Mouse (Mus musculus): ENCODE measurements around the gene Gucd1.
"Not testable (repeated sequence)": the region's sequence is repeated elsewhere in the genome, so short reads cannot be mapped to it uniquely, and the experiment has no call there.

Gene Gucd1

DNA sequence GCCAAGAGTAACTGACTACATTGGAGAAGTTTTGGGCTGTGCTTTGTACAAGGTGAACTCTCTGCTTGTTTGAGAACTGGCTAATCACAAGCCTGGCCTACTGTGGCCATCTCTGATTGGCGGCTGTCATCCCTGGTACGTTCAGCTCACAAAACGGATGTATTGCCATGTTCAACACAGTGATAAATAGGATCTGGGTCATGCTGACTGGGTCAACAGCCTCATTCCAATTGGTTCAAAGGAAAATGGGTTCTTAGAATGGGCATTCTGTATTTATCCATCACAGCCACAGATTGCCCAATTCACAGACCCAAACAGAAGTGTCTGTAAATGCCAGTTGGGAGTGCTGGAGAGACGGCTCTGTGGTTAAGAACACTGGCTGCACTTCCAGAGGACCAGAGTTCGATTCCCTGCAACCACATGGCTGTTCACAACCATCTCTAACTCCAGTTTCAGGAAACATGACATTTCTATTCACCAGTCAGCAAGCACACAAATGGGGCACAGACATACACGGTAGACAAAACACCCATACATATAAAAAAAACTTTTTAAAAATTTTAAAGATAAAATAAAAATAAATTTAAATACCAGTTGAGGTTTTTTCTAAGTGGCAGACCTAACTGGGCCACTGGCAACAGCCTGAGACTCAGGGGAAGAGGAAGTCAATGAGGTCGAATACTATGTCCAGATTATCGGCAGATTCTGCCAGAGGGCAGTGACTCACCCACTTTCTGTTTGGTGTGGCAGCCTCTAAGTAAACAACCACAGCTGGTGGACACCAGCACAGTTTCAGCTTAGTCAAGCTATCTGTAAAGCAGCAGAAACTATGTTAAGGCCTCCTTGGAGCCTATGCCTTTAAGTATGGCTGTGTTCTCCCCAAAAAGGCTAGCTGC, 13.3 kb downstream of the Gucd1 start:
- DNase-seq (ENCODE audit: inconsistent age in 2 of 2, low spot score in 1 of 2), result peak in 1 of 2 experiments; percentile 74

DNA sequence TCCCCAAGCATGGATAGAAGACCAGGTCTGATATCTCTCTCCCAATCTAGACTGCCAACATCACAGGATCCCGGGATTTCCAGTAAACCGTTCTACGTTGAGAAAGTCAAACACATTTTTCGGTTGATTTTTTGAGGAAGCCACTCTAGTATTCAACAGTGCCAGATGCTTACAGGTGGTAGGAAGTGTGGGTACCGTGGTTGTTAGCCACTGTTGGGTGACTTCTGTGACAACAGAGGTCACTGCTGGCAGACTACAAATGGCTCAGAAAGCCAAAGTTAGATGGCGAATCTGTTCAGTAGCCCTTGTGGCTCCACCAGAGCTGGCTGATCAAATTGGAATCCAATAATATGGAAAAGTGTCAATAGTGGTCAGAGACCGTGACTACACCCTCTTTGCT, 14.1 kb downstream of the Gucd1 start:
- DNase-seq (ENCODE audit: inconsistent age in 2 of 2, low spot score in 1 of 2), result no peak

DNA sequence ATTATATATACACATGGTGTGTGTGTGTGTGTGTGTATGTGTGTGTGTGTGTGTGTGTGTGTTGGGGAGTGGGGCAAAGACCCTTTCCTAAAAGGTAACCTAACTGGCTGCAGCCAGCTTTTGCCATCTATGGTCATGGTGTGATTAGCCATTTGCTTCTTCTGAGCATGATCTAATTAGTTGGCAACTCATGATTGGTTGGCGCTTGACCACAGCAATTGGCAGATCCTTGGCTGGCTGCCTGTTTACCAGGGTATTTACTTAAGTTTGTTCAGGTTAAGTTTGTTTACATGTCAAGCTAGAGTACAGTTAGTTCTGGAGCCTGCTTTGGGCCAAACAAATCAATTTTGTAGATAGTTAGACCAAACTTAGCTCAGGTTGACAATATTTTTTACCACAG, 16.1 kb downstream of the Gucd1 start:
- no peak for DNase-seq (ENCODE audit: inconsistent age in 2 of 2, low spot score in 1 of 2)

DNA sequence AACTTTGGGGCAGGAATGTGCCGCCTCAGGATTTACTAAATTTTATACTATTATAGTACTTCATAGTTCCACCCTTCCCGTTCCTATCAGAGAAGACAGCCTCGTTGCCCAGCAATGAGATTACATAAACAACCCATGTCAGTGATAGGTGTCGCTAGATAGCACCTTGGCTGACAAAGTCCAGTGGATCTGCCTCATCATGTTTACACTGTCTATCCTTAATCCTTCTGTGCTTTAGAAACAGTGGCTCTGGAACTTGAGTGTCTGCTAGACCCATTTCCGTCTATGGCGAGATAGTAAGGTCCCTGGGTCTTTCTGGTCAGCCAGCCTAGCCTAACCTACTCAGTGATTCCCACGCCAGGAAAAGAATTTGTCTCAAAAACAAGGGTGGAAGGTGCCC, 17.4 kb downstream of the Gucd1 start:
- DNase-seq (ENCODE audit: inconsistent age in 2 of 2, low spot score in 1 of 2), result no peak

DNA sequence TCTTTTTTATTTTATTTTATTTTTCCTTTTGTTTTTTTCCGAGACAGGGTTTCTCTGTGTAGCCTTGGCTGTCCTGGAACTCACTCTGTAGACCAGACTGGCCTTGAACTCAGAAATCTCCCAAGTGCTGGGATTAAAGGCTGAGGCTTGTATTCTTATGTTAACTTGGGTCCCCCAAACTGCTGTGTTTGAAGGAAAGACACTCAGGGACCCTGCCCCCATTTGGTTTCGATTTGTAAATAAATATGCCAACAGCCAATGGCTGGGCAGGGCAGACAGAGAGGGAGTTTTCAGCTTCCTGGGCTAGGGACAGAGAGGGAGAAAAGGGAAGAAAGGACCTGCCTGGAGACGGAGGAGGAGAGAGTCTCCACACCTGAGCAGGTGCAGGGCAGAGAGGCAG, 18.0 kb downstream of the Gucd1 start:
- no peak for DNase-seq (ENCODE audit: inconsistent age in 2 of 2, low spot score in 1 of 2)

DNA sequence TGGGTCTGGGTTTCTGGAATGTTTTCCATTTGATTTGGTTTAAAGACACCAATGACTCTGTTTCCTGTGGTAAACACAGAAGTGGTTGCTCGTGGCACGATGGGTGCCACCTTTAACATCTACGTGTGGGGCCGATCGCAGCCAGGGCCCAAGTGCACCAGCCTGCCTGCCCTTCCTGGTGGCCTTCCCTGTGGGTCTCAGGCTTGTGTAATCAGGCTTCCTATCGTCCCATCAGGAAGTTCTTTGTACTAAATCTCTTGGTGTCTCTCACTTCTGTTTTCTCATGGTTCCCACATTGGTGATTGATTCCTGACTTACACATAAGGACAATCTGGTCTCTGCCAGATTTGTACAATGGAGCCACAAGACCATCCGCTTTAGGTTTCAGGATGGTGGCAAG, 18.6 kb downstream of the Gucd1 start:
- DNase-seq (ENCODE audit: inconsistent age in 2 of 2, low spot score in 1 of 2), result not testable (repeated sequence)

DNA sequence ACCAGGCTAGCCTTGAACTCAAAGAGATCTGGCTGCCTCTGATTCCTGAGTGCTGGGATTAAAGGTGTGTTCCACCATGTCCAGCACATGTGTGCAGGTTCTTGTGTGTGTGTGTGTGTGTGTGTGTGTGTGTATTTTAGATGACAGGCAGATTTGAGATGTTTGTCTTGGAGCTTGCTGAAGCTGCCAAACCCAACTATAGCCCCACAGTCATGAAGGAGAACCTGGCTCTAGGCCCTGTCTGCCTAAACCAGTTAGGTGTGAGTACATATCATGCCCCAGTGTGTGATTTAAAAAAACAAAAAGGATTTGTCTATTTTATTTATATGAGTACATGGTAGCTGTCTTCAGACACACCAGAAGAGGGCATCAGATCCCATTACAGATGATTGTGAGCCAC, 21.9 kb downstream of the Gucd1 start:
- no peak for DNase-seq (ENCODE audit: inconsistent age in 2 of 2, low spot score in 1 of 2)

DNA sequence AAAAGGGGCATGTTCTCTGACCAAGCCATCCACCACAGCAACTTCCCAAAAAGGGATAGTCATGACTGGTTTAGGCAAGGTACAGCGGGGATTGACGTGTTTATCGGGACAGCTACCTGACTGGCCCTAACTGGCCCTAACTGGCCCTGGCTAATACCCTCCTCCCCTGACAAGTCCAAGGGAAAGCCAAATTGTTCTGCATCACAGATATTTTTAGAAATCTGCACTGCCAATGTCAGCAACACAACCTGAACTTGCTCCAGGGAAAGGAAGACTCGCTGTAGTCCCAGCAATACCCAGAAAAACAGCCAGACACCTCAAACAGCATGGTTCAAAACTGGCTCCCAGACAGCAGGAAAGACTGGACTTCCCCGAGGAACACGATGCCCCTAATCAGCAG, 22.5 kb downstream of the Gucd1 start:
- DNase-seq (ENCODE audit: inconsistent age in 2 of 2, low spot score in 1 of 2), result no peak

DNA sequence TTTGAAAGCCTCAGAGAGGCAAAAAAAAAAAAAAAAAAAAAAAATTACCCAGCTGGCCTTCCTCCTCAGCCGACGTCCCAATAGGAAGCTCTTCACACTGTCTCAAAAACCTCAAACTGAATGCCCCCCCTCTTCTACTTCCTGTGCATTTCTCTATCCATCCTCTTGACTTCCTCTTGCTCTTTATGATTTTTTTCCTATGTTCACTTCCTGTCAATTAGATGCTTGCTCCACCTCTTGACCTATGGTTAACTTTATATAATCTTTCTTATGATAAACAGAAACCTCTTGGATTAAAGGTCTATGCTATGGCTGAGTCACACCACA, 25.9 kb downstream of the Gucd1 start:
- DNase-seq (ENCODE audit: inconsistent age in 2 of 2, low spot score in 1 of 2), result no peak

DNA sequence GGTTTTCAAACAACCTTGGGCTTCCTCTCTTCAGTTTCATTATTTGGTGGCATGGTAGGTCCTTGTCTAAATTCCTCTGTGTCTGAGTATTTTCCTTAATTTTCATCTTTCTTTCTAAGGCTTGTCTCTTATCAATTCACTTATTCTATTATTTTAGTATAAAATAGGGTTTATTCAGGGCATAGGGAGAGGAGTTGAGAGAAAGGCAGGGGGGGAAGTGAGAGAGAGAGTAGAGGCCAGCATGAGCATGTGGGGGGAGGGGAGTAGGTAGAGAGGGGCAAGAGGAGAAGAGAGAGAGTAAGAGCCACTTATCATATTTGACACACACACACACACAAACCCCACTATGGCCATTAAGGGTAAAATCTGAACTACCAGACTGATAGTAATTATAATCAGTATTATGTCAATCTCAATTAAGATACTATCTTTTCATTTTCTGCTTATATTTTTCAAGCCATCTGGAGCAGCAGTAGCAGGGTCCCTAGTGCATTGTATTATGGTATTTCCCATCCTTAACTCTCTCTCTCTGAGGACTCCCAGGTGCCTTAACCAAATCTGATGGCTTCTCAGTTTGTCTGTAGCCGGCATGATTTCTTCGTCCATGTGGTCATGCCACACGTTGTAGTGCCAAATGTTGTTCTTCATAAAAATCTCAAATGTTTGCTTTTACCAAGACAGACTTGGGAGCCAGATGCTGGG, 26.4 kb downstream of the Gucd1 start:
- DNase-seq (ENCODE audit: inconsistent age in 2 of 2, low spot score in 1 of 2), result no peak

DNA sequence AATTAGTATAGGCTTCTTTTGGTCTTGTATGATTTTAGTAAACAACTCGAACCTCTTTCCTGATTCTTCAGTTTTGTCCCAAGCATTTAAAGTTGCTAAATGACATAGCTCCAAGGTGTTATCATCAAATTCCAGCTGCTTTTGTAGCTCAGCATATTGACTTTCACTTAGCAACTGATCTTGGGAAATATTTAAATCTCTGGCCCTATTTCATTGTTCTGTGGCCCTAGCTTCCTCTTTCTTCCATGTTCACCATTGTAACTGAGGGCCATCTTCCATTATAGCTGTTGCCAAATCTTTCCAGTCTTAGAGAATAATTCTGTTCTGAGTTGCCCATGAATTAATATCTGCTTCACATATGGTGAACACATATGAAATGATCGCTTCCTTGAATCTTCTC, 27.0 kb downstream of the Gucd1 start:
- DNase-seq (ENCODE audit: inconsistent age in 2 of 2, low spot score in 1 of 2), result no peak

DNA sequence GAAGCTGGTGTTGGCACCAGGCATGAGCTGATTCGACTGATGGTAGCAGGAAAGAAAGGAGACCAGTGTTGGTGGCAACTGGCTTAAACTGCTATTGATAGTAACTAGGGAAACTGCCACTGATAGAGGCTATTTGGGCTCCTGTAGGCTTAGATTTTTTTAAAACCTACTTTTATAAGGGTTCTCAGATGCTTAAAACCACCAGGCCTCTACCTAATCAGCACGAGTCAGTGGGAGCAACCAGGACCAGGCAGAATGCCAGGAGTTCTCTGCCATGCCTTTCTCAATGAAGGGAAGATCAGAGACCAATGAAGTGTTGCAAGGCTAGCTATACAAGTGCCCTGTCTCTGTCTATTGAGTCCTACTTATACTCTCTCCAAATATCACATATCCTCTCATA, 28.2 kb downstream of the Gucd1 start:
- DNase-seq (ENCODE audit: inconsistent age in 2 of 2, low spot score in 1 of 2), result no peak

DNA sequence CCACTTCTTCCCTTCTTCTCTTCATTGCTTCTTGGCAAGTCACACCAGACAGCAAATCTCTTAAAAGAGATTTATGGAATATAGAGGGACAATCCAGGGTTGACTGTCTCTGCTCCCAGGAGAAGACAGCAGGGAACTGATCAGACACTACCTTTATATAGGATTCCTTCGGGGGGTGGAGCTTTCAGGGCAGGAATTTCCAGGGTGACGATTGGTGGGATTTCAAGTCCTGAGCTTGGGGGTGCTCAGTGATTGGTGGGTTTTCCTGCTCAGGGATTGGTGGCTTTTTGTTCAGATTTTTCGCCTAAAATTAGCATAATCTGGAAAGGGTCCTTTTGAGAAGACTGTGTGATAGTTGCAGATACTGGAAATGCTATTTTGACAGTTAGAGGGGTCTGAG, 30.6 kb downstream of the Gucd1 start:
- no peak for DNase-seq (ENCODE audit: inconsistent age in 2 of 2, low spot score in 1 of 2)

DNA sequence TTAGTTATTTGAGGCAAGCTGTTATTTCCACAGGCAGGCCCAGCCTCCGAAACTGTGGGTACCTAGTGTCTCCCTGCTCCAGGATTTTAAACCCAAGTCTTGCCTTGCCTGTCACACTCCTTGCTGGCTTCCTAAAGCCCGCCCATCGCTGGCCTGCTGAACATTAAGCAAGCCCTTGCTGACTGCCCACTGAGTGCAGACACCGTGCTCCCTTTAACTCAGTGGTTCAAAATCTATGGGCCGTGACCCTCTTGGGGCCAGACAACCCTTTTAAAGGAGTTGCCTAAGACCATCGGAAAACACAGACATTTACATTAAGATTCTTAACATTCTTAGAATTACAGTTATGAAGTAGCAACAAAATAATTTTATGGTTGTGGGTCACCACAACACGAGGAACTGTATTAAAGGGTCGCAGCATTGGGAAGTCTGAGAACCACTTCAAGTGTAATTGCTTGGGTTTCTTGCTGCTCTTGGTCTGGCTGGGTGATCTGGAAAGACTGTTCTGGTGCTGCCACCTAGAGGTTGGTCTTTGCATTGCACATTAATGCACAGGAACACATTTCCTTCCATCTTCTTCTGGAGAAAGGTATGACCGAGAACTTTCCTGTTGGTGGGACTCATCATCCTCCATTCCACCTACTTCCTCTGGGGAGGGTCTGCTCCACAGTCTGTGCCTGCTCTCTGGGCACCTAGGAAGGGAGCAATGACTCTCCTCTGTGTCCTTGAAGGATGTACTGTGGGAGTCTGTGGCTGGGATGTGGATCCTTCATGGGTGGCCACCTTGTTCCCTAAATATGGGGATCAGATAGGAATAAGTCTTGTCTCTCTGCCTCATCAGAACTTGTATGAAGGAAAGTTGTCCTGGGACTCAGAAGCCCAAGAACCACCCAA, 31.4 kb downstream of the Gucd1 start:
- DNase-seq (ENCODE audit: inconsistent age in 2 of 2, low spot score in 1 of 2), result peak; percentile 68 to 91

DNA sequence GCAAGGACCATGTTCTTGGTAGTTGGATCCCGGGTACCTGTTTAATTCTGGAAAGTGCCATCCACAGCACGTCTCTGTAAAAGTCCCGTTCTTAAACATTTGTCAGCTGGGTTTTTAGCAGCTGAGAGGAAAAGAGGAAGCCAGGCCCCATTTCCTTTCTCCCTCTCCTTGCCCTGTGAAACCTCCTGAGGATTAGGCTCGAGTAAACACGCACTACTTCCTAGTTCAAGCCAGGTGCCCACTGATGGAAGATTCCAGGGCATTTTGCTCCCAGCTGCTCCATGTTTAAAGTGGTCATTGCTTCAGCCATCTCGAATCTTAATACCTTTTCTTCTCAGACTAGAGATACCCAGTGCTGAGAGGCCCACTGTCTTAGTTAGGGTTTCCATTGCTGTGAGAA, 33.0 kb downstream of the Gucd1 start:
- DNase-seq (ENCODE audit: inconsistent age in 2 of 2, low spot score in 1 of 2), result no peak

DNA sequence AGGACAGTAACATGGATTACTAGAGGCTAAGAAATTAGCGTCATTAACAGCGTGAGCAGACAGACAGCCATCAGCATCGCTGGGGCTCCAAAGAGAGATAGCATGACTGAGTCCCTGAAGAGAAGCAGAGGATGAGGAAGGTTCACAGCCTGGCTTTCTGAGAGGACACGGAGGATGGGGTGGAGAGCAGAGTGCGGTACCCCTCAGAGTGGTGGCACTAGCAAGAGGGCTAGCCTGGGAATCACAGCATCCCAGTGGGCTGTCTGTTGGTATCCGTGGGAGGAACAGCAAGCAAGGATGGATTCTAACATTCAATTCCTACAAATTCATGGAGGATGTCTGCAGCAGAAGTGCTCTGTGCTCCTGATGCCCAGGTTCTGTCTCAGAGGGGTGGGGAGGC, 33.7 kb downstream of the Gucd1 start:
- DNase-seq (ENCODE audit: inconsistent age in 2 of 2, low spot score in 1 of 2), result no peak

DNA sequence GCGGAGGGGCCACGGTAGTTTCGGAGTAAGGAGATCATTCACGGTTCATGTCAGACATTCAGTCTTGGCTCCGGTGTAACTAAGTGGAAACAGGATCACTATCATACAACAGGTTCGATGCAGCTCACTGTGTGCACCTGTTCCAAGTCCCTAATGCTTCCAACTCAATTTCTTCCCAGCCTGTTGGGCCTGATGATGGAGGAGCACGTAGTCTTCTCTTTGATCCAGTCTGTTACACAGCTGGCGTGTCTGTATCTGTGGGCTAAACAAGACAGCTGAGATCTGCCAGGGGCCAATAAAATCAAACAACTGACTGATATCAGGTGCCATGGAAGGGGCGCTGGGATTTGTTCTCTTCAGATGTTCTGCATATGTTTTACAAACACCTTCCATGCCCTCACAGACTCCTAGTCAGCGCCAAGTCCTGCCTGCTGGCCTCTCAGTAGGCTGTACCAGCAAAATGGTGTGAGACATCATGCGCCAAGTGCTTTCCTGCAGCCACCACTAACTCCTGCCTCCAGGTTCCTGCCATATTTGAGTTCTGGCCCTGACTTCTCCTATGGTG, 34.8 kb downstream of the Gucd1 start:
- DNase-seq (ENCODE audit: inconsistent age in 2 of 2, low spot score in 1 of 2), result no peak

DNA sequence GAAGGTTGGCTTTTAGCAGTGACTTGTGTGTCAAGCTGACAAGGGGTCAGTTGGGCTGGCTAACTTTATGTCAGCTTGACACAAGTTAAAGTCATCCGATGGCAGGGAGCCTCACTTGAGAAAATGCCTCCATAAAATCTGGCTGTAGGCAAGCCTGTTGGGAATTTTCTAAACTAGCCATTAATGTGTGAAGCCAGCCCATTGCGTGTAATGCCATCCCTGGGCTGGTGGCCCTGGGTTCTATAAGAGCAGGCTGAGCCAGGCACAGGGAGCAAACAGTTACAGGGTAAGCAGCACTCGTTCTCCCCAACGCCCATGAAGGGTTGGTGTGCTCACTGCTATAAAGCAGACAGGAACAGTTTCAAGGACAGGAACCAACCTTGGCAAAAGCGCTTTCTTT, 35.5 kb downstream of the Gucd1 start:
- DNase-seq (ENCODE audit: inconsistent age in 2 of 2, low spot score in 1 of 2), result no peak

DNA sequence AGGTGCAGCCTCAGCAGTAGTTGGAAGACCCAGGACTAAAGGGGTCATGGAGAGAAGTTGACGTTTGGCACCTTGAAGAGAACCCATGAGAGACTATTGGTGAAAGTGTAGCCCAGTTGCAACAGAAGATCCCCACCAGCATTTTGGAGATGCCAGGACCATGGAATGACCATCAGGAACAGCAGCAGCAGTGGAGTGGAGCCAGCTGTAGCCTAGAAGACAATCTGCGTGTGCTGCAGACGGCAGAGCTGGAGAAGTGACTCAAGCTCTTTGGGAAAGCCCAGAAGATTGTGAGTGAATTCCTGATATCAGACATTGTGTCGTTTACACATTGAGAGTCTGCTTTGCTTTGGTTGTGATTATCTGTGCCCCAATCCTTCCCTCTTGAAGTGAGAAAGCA, 36.1 kb downstream of the Gucd1 start:
- DNase-seq (ENCODE audit: inconsistent age in 2 of 2, low spot score in 1 of 2), result no peak

DNA sequence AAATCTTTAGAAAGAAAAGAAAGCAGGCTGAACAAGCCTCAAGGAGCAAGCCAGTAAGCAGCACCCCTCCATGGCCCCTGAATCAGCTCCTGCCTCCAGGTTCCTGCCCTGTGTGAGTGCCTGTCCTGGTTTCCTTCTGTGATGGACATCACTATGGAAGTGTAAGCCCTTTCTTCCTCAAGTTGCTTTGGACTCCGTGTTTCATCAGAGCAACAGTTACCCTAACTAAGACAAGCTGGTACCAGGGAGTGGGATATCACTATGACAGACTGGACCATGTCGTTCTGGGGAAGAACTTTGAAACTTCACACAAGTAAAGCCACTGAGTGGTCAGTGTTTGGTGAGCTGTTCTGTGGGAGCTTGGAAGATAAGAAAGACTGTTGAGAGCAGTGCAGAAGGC, 37.8 kb downstream of the Gucd1 start:
- DNase-seq (ENCODE audit: inconsistent age in 2 of 2, low spot score in 1 of 2), result no peak

DNA sequence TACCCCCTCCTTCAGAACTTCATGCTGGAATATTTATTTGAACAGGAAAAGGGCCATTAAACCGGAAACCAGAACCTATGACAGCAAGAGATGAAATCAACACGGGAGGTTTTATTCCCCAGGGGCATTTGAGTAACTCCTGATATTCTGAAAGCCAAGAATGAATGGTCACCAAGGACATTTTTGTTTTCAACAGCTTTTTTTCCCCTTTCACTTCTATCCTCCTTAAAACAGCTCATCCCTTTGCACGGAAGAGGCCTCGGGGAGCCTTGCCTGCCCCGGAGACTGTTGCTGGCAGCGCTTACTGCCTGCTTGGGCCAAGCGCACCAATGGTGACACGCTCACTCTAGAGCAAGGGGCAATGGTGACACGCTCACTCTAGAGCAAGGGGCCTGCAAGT, 40.7 kb downstream of the Gucd1 start:
- DNase-seq (ENCODE audit: inconsistent age in 2 of 2, low spot score in 1 of 2), result peak in 1 of 2 experiments; percentile 58

Measured in adrenal gland, adult (tissue).